Mouse (Mus musculus) lung, postnatal 0 days (tissue): Measurements from ENCODE around the gene Rbm4. TPM values are rescaled to one million over a fixed set of nuclear protein-coding genes. Genes with fewer than 3 reads are reported as not detected.

Source experiments
- ATAC-seq: fragments of 200-750 bp; cut with Nextera tagmentation; 2 replicates; pipeline ENCODE4 v1.8.0; 2017; ENCODE audit warnings: moderate library complexity
- DNase-seq: peaks from one replicate; pipeline ENCODE4 v3.0.0-alpha.2; 2016; ENCODE audit warnings: low spot score
- H3K27ac ChIP-seq: fragments of 300-500 bp; sonication (generic); 2 replicates; pipeline ENCODE4 v1.5.1; 2014; ENCODE audit warnings: antibody characterized with exemption, mild to moderate bottlenecking, low read length, mixed read lengths
- H3K27me3 ChIP-seq: fragments of 300-500 bp; sonication (generic); replicated peaks from 2 replicates; pipeline ENCODE4 v1.6.1; 2014; ENCODE audit warnings: low read length, mixed read lengths; ENCODE audit not compliant: insufficient read depth
- H3K36me3 ChIP-seq: fragments of 300-500 bp; sonication (generic); 2 replicates; pipeline ENCODE4 v1.6.1; 2014; ENCODE audit warnings: low read length, mixed read lengths; ENCODE audit not compliant: insufficient read depth
- H3K4me1 ChIP-seq: fragments of 300-500 bp; sonication (generic); 2 replicates; pipeline ENCODE4 v1.6.1; 2014; ENCODE audit warnings: antibody characterized with exemption, low read depth, low read length, mixed read lengths; ENCODE audit not compliant: insufficient read depth
- H3K4me2 ChIP-seq: fragments of 300-500 bp; sonication (generic); replicated peaks from 2 replicates; pipeline ENCODE4 v1.6.1; 2014; ENCODE audit warnings: low read depth, mild to moderate bottlenecking, low read length, moderate library complexity, mixed read lengths
- H3K4me3 ChIP-seq: fragments of 300-500 bp; sonication (generic); 2 replicates; pipeline ENCODE4 v1.5.1; 2014; ENCODE audit warnings: low read depth, low read length
- H3K9ac ChIP-seq: fragments of 300-500 bp; sonication (generic); replicated peaks from 2 replicates; pipeline ENCODE4 v1.6.1; 2014; ENCODE audit warnings: low read depth, mild to moderate bottlenecking
- H3K9me3 ChIP-seq: fragments of 300-500 bp; sonication (generic); 2 replicates; pipeline ENCODE4 v1.6.1; 2016; ENCODE audit warnings: low read length, mixed read lengths
- CTCF ChIP-seq: IDR thresholded peaks from 2 replicates; pipeline ENCODE4 v1.5.1; 2016; ENCODE audit warnings: antibody characterized with exemption, mild to moderate bottlenecking
- EP300 ChIP-seq: IDR thresholded peaks from 2 replicates; pipeline ENCODE4 v1.6.1; 2016; ENCODE audit warnings: antibody characterized with exemption, mild to moderate bottlenecking, control low read depth
- WGBS: fragments of 180-500 bp; shearing (Covaris S2); extraction: QIAGEN DNeasy Blood & Tissue Kit; methylation state at CpG from one replicate; pipeline ENCODE4 v1.1.7; 2014; 5-methylcytosine and 5-hydroxymethylcytosine counted together
- polyA plus RNA-seq: library from polyadenylated mRNA; unstranded; fragments of >200 nt; fragmentation: Nextera tagmentation; extraction: Ambion mirVana; gene quantifications from 2 replicates; pipeline ENCODE4 v1.2.1, GENCODE M21; 2015

Gene Rbm4
- polyA plus RNA-seq, 1 experiment from 2014 or later: 29.4 TPM

DNA sequence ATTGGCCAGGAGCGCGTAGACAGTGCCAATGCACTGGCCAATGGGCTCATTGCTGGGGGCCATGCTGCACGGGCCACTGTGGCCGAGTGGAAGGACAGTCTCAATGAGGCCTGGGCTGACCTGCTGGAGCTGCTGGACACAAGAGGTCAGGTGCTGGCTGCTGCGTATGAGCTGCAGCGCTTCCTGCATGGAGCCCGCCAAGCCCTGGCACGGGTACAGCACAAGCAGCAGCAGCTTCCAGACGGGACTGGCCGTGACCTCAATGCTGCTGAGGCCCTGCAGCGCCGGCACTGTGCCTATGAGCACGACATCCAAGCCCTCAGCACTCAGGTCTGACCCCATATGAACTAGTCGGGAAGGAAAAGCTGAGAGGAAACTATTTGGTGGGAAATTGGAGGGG lies 47.1 kb downstream of the Rbm4 start:
- no peak for TF ChIP-seq CTCF
- no peak for TF ChIP-seq EP300
- Histone ChIP-seq H3K4me3 (no peak overlapping the region), H3K27me3 (no peaks in the 10 kb centered on the region), H3K4me1 (no peaks in the 10 kb centered on the region), H3K36me3 (no peaks in the 10 kb centered on the region), H3K27ac (no peak overlapping the region), H3K9me3 (no peaks in the 10 kb centered on the region), H3K4me2 (no peak overlapping the region), H3K9ac (no peak overlapping the region)
- no peak for DNase-seq
- 75% methylated on average over 14 of the region's 14 CpGs for WGBS
- ATAC-seq: no peak

DNA sequence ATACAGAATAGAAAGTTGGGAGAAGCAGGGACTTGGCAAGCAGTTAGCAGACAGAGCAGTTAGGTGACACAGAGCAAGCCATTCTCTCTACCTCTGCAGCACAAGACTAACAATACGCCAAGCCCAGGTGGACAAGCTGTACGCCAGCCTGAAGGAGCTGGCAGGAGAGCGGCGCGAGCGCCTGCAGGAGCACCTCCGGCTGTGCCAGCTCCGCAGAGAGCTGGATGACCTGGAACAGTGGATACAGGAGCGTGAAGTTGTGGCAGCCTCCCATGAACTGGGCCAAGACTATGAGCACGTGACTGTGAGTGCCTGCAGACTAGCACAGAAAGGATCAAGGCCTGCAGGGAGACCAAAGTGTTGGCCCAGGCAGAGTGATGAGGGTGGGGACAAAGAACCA lies 48.0 kb downstream of the Rbm4 start:
- H3K4me3 ChIP-seq: no peak overlapping the region
- H3K27me3 ChIP-seq: no peaks in the 10 kb centered on the region
- H3K36me3 ChIP-seq: no peaks in the 10 kb centered on the region
- H3K9ac ChIP-seq: no peak overlapping the region
- H3K4me1 ChIP-seq: no peaks in the 10 kb centered on the region
- H3K4me2 ChIP-seq: no peak overlapping the region
- TF ChIP-seq EP300 (no peak), CTCF (no peak)
- no peak for ATAC-seq
- H3K9me3 ChIP-seq: no peaks in the 10 kb centered on the region
- no peak overlapping the region for H3K27ac ChIP-seq
- 91% methylated on average over 10 of the region's 10 CpGs for WGBS
- DNase-seq: no peak

DNA sequence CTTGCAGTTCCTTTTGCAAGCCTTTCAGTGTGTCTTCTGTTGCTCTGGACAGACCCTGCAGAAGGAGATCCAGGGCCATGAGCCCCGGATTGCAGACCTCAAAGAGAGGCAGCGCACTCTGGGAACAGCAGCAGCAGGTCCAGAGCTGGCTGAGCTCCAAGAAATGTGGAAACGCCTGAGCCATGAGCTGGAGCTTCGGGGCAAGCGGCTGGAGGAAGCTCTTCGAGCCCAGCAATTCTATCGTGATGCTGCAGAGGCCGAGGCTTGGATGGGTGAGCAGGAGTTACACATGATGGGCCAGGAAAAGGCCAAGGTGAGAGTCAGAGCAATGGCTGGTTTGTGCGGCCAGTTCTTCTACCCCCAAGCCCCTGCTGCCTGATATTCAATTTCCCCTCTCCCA lies 48.6 kb downstream of the Rbm4 start:
- Histone ChIP-seq H3K4me3 (no peak overlapping the region), H3K9ac (no peak overlapping the region), H3K27me3 (no peaks in the 10 kb centered on the region), H3K9me3 (no peaks in the 10 kb centered on the region), H3K36me3 (no peaks in the 10 kb centered on the region), H3K27ac (no peak overlapping the region), H3K4me2 (no peak overlapping the region), H3K4me1 (no peaks in the 10 kb centered on the region)
- no peak for ATAC-seq
- TF ChIP-seq EP300: no peak
- 36% methylated on average over 9 of the region's 9 CpGs for WGBS
- DNase-seq: peak; percentile 40

DNA sequence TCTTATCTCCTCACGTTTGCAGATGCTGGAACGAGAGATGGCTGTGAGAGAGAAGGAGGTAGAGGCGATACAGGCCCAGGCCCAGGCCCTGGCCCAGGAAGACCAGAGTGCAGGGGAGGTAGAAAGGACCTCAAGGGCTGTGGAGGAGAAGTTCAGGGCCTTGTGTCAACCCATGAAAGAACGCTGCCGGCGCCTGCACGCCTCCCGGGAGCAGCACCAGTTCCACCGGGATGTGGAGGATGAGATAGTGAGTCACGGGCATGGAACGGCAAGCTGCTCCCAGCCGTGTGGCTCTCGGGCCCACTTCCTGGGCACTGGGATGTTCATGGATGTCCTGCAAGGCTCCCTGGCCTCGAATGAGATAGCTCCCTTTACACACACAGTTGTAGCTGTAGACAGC lies 49.7 kb downstream of the Rbm4 start:
- no peak overlapping the region for H3K4me3 ChIP-seq
- DNase-seq (no peak), ATAC-seq (no peak)
- no peaks in the 10 kb centered on the region for H3K36me3 ChIP-seq
- TF ChIP-seq CTCF (no peak), EP300 (no peak)
- H3K9me3 ChIP-seq: no peaks in the 10 kb centered on the region
- no peak overlapping the region for H3K4me2 ChIP-seq
- WGBS: 79% methylated on average over 14 of the region's 14 CpGs
- H3K9ac ChIP-seq: no peak overlapping the region
- no peak overlapping the region for H3K27ac ChIP-seq
- H3K27me3 ChIP-seq: no peaks in the 10 kb centered on the region
- H3K4me1 ChIP-seq: no peaks in the 10 kb centered on the region

DNA sequence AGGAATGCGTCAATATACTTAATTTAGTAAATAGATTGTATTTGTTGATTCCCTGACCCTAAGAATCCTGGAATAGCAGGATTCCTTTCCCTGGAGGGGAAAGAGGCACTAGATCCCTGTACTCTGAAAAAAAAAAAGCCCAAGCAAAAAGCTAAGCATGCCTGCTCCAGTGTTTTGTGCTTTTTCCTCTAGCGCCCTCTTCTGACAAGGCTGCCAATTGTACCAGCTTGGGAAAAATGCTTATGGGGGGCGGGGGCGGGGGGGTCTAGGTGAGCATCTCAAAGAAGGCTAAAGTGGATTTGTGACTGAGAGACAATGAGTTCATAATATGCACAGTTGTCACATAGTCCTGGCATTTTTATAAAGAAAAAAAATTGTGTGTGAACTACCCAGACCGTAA lies 50.2 kb downstream of the Rbm4 start:
- no peaks in the 10 kb centered on the region for H3K9me3 ChIP-seq
- WGBS: 40% methylated on average over 5 of the region's 5 CpGs
- H3K36me3 ChIP-seq: no peaks in the 10 kb centered on the region
- no peak overlapping the region for H3K27ac ChIP-seq
- no peaks in the 10 kb centered on the region for H3K27me3 ChIP-seq
- TF ChIP-seq EP300 (no peak), CTCF (peak; percentile 73)
- DNase-seq: peak; percentile 57
- H3K4me1 ChIP-seq: no peaks in the 10 kb centered on the region
- H3K4me2 ChIP-seq: no peak overlapping the region
- H3K9ac ChIP-seq: no peak overlapping the region
- no peak for ATAC-seq
- H3K4me3 ChIP-seq: no peak overlapping the region

DNA sequence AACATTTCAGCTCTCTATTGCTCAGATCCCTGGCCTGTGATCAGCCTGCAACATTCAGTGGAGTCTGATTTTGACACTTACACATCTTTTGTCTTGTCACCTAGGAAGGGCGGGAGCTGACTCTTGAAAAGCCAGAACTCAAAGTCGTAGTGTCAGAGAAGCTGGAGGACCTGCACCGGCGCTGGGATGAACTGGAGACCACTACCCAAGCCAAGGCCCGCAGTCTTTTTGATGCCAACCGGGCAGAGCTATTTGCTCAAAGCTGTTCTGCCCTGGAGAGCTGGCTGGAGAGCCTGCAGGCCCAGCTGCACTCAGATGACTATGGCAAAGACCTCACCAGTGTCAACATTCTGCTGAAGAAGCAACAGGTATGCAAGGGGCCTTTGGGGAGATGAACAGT lies 51.5 kb downstream of the Rbm4 start:
- no peaks in the 10 kb centered on the region for H3K27me3 ChIP-seq
- no peaks in the 10 kb centered on the region for H3K36me3 ChIP-seq
- no peak for ATAC-seq
- H3K9ac ChIP-seq: no peak overlapping the region
- H3K27ac ChIP-seq: no peak overlapping the region
- WGBS: 90% methylated on average over 6 of the region's 6 CpGs
- H3K4me3 ChIP-seq: no peak overlapping the region
- no peak for TF ChIP-seq EP300
- no peak for DNase-seq
- H3K9me3 ChIP-seq: no peaks in the 10 kb centered on the region
- no peak overlapping the region for H3K4me2 ChIP-seq
- H3K4me1 ChIP-seq: no peaks in the 10 kb centered on the region

DNA sequence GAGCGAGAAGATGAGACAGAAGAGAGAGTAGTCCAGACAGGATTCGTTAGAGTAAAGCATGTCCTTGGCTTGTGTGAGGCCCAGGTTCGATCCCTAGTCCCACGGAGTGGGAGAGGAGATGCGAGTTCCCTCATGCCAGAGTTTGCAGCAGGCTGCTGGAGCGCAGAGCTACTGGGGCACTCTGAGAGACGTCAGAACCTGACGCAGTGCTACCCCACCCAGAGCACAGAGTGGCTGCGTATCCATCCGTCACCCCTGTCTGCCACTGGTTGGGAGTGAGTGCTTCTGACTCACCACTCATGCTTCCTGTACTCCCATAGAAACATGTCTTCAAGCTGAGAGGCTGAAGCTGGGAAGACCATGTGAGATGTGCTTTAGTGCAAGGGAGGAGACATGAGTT lies 52.2 kb downstream of the Rbm4 start:
- no peak for TF ChIP-seq CTCF
- no peak for TF ChIP-seq EP300
- H3K27me3 ChIP-seq: no peaks in the 10 kb centered on the region
- no peaks in the 10 kb centered on the region for H3K4me1 ChIP-seq
- no peak overlapping the region for H3K4me3 ChIP-seq
- no peak overlapping the region for H3K9ac ChIP-seq
- H3K36me3 ChIP-seq: no peaks in the 10 kb centered on the region
- ATAC-seq (no peak), DNase-seq (no peak)
- H3K27ac ChIP-seq: no peak overlapping the region
- WGBS: 74% methylated on average over 10 of the region's 10 CpGs
- H3K9me3 ChIP-seq: no peaks in the 10 kb centered on the region
- H3K4me2 ChIP-seq: no peak overlapping the region
